Mouse (Mus musculus) bone marrow macrophage, adult 2 months (primary cell): ENCODE measurements around the gene Insyn1.

Experiments used
- CTCF ChIP-seq: IDR thresholded peaks from 2 replicates; pipeline ENCODE4 v1.5.1; 2012; ENCODE audit warnings: low read depth, mild to moderate bottlenecking, low read length, moderate library complexity
- POLR2A ChIP-seq: IDR thresholded peaks from 2 replicates; pipeline ENCODE4 v1.6.1; 2012; ENCODE audit warnings: mild to moderate bottlenecking, low read depth, low read length, borderline replicate concordance

- no peak for TF ChIP-seq CTCF
- no peak for TF ChIP-seq POLR2A
Observed at GRCm38 (mm10) chr9:58537774-58538173, 49.4 kb downstream of the Insyn1 start.
